ENCODE assay signal across 11 mouse cellular contexts in genomic region chr17:13487291-13488215, GRCm38 (mm10).
A peak's percentile ranks its signal among the peaks of the same experiment; 100 is the strongest.
DNase-seq lines count a peak whose midpoint lies in the region; ATAC-seq and TF ChIP-seq lines count a peak whose summit lies in the region.
"Had no signal": no experiment of that assay in that cellular context is flagged by ENCODE, and none has a peak within 500 bp of the region (broad histone marks: within the 10 kb centered on the region; RNA-seq: fewer than 3 reads in every experiment).

No protein-coding gene starts in this region.

- no peaks in the 10 kb centered on the region for H3K9me3 ChIP-seq in forebrain, embryonic 10.5 days
- H3K9me3 ChIP-seq in forebrain, embryonic 16.5 days (ENCODE audit: control insufficient read depth, low read length) = no peaks in the 10 kb centered on the region
- H3K9me3 ChIP-seq in heart, embryonic 11.5 days (replicated peaks; ENCODE audit: control insufficient read depth, low read length) = no peaks in the 10 kb centered on the region
- H3K9me3 ChIP-seq in intestine, postnatal 0 days (ENCODE audit: control insufficient read depth) = no peaks in the 10 kb centered on the region
- no peaks in the 10 kb centered on the region for H3K9me3 ChIP-seq in kidney, embryonic 15.5 days (replicated peaks)

- H3K4me2 ChIP-seq in forebrain, embryonic 16.5 days (ENCODE audit: low read length) = no peak overlapping the region
- H3K4me2 ChIP-seq in heart, embryonic 11.5 days = no peak overlapping the region
- H3K4me2 ChIP-seq in intestine, postnatal 0 days (replicated peaks; ENCODE audit: low read depth) = no peak overlapping the region
- no peak overlapping the region for H3K4me2 ChIP-seq in kidney, embryonic 15.5 days

- 84% methylated on average over 10 of the region's 10 CpGs for WGBS in forebrain, embryonic 10.5 days
- WGBS in forebrain, embryonic 16.5 days = 87% methylated on average over 10 of the region's 10 CpGs
- WGBS in heart, embryonic 11.5 days (ENCODE audit: insufficient replicate concordance) = 45% methylated on average over 10 of the region's 10 CpGs
- 71% methylated on average over 10 of the region's 10 CpGs for WGBS in intestine, postnatal 0 days
- 83% methylated on average over 10 of the region's 10 CpGs for WGBS in kidney, embryonic 15.5 days

- no peak overlapping the region for H3K9ac ChIP-seq in forebrain, embryonic 16.5 days (replicated peaks; ENCODE audit: low read depth, low read length)
- H3K9ac ChIP-seq in heart, embryonic 11.5 days (ENCODE audit: low read depth, low read length) = no peak overlapping the region
- no peak overlapping the region for H3K9ac ChIP-seq in intestine, postnatal 0 days (ENCODE audit: low read depth, low read length)
- no peak overlapping the region for H3K9ac ChIP-seq in kidney, embryonic 15.5 days
- H3K9ac ChIP-seq: liver, embryonic 14.5 days had no signal

- H3K4me3 ChIP-seq in forebrain, embryonic 10.5 days = no peak overlapping the region
- H3K4me3 ChIP-seq in forebrain, embryonic 16.5 days (replicated peaks; ENCODE audit: low read length) = no peak overlapping the region
- H3K4me3 ChIP-seq in heart, embryonic 11.5 days (ENCODE audit: low read depth, low read length) = no peak overlapping the region
- H3K4me3 ChIP-seq in intestine, postnatal 0 days (ENCODE audit: low read depth, low read length) = no peak overlapping the region
- no peak overlapping the region for H3K4me3 ChIP-seq in kidney, embryonic 15.5 days (replicated peaks)

- no peaks in the 10 kb centered on the region for H3K4me1 ChIP-seq in forebrain, embryonic 10.5 days
- H3K4me1 ChIP-seq in forebrain, embryonic 16.5 days (replicated peaks; ENCODE audit: control insufficient read depth, insufficient read depth, low read length) = no peaks in the 10 kb centered on the region
- peaks cover 21% of the 10 kb centered on the region for H3K4me1 ChIP-seq in heart, embryonic 11.5 days (ENCODE audit: control insufficient read depth, insufficient read depth, low read length)
- H3K4me1 ChIP-seq in intestine, postnatal 0 days (replicated peaks; ENCODE audit: control insufficient read depth, insufficient read depth, low read length) = 0 out of 2 replicates have a peak, but pooled peaks cover 3% of the 10 kb centered on the region
- H3K4me1 ChIP-seq in kidney, embryonic 15.5 days = peaks cover 5% of the 10 kb centered on the region; the same call in 1 of the 2 replicates

- peak; percentile 44 for TF ChIP-seq CTCF in intestine, postnatal 0 days (IDR thresholded peaks at IDR 0.05; ENCODE audit: low read depth)

- H3K36me3 ChIP-seq in forebrain, embryonic 10.5 days (replicated peaks) = no peaks in the 10 kb centered on the region
- H3K36me3 ChIP-seq in forebrain, embryonic 16.5 days (ENCODE audit: control insufficient read depth, insufficient read depth) = no peaks in the 10 kb centered on the region
- no peaks in the 10 kb centered on the region for H3K36me3 ChIP-seq in heart, embryonic 11.5 days (ENCODE audit: control insufficient read depth, insufficient read depth, low read length)
- H3K36me3 ChIP-seq in intestine, postnatal 0 days (ENCODE audit: control insufficient read depth, insufficient read depth) = no peaks in the 10 kb centered on the region
- no peaks in the 10 kb centered on the region for H3K36me3 ChIP-seq in kidney, embryonic 15.5 days

- ATAC-seq in forebrain, embryonic 16.5 days = no peak
- peak; percentile 85 for ATAC-seq in heart, embryonic 11.5 days (replicated peaks; ENCODE audit: insufficient number of reproducible peaks, low FRiP score, low TSS enrichment)
- ATAC-seq in intestine, postnatal 0 days = peak; percentile 38; the same call in 1 of the 2 replicates
- ATAC-seq in kidney, embryonic 15.5 days (replicated peaks; ENCODE audit: low FRiP score) = no peak

- no peak overlapping the region for H3K27ac ChIP-seq in forebrain, embryonic 10.5 days
- no peak overlapping the region for H3K27ac ChIP-seq in forebrain, embryonic 16.5 days (ENCODE audit: low read length)
- H3K27ac ChIP-seq in heart, embryonic 11.5 days (ENCODE audit: low read depth, low read length) = peak overlapping the region; percentile 87
- no peak overlapping the region for H3K27ac ChIP-seq in intestine, postnatal 0 days (ENCODE audit: low read depth, low read length)
- H3K27ac ChIP-seq in kidney, embryonic 15.5 days = no peak overlapping the region
- H3K27ac ChIP-seq: kidney, postnatal 0 days; liver, embryonic 14.5 days had no signal

- DNase-seq in forebrain, embryonic 10.5 days (ENCODE audit: extremely low spot score, low spot score) = peak; percentile 10
- DNase-seq in adrenal gland, adult 18-20 months (ENCODE audit: low spot score in 2 of 2) = peak; percentile 45 to 52
- no peak for DNase-seq in urinary bladder, postnatal 4 days (ENCODE audit: low spot score in 2 of 2)
- no peak for DNase-seq in retina, postnatal 1 day
- DNase-seq: cerebellum, postnatal 10 days had no signal

- no peaks in the 10 kb centered on the region for H3K27me3 ChIP-seq in forebrain, embryonic 10.5 days (ENCODE audit: poor library complexity, severe bottlenecking)
- no peaks in the 10 kb centered on the region for H3K27me3 ChIP-seq in forebrain, embryonic 16.5 days (replicated peaks; ENCODE audit: control insufficient read depth, insufficient read depth, low read length)
- no peaks in the 10 kb centered on the region for H3K27me3 ChIP-seq in heart, embryonic 11.5 days (ENCODE audit: control insufficient read depth, insufficient read depth, low read length)
- H3K27me3 ChIP-seq in intestine, postnatal 0 days (replicated peaks; ENCODE audit: control insufficient read depth, insufficient read depth, low read length) = no peaks in the 10 kb centered on the region
- no peaks in the 10 kb centered on the region for H3K27me3 ChIP-seq in kidney, embryonic 15.5 days

Comparison
In these comparisons a context has a peak if more than half of its experiments do, and no peak if none do; other contexts are left out.
1. DNase-seq: peak in forebrain, embryonic 10.5 days (single experiment) and adrenal gland, adult 18-20 months (2 of 2); none in urinary bladder, postnatal 4 days (0 of 2) and retina, postnatal 1 day (single experiment).
2. ATAC-seq: peak in heart, embryonic 11.5 days (single experiment) and intestine, postnatal 0 days (single experiment); none in forebrain, embryonic 16.5 days (single experiment) and kidney, embryonic 15.5 days (single experiment).